Mouse (Mus musculus) liver, embryonic 14.5 days (tissue): ENCODE measurements at regions not wholly inside any gene's neighbourhood (a gene's known extent, or its start where the extent isn't known, plus 50 kb on each side); places are given as distances from the start of the nearest gene placed in this dataset.

Experiments used
- CTCF ChIP-seq: IDR thresholded peaks from 2 replicates; pipeline ENCODE4 v1.5.1; 2016; ENCODE audit warnings: antibody characterized with exemption, low read depth, control low read depth
- EP300 ChIP-seq: IDR thresholded peaks from 2 replicates; pipeline ENCODE4 v1.6.1; 2016; ENCODE audit warnings: antibody characterized with exemption, low read depth

- no peak for TF ChIP-seq CTCF
- TF ChIP-seq EP300 = no peak
Measured at GRCm38 (mm10) chr3:35178759-35179440, 528.7 kb downstream of the Sox2 start.
